Mouse (Mus musculus): Measurements from ENCODE around the gene Plxnc1.

- TF ChIP-seq CTCF (IDR thresholded peaks at IDR 0.05; ENCODE audit: low read depth, low read length): no peak
- no peak for TF ChIP-seq POLR2A (IDR thresholded peaks at IDR 0.05; ENCODE audit: insufficient read depth, low read length)
- TF ChIP-seq EP300 (IDR thresholded peaks at IDR 0.05; ENCODE audit: insufficient read depth, low read depth, low read length): no peak
These were observed 10.5 kb downstream of the Plxnc1 start for GRCm38 (mm10) chr10:94934151-94934614.
